Mouse (Mus musculus) granulocyte monocyte progenitor cell, adult 5-6 weeks (primary cell): ENCODE measurements around the gene Pard3. TPM values are rescaled to one million over a fixed set of nuclear protein-coding genes. Genes with fewer than 3 reads are reported as not detected.

Experiments
- ATAC-seq: replicated peaks from 2 replicates; pipeline ENCODE4 v1.8.0; 2016; ENCODE audit warnings: mild to moderate bottlenecking, moderate TSS enrichment, inconsistent platforms; ENCODE audit not compliant: poor library complexity, severe bottlenecking
- total RNA-seq, 2 experiments: library from RNA; stranded (forward) in 1 of 2; stranded (reverse) in 1 of 2; fragments of 200-712, 200-1000 nt in 1 of 2; fragments of >200 nt in 1 of 2; fragmentation: Nextera tagmentation in 1 of 2; gene quantifications; 2 replicates each; pipeline ENCODE4 v1.2.3; 2014 to 2017

Pard3 gene
- total RNA-seq, 2 experiments from 2014 or later, result not detected

DNA sequence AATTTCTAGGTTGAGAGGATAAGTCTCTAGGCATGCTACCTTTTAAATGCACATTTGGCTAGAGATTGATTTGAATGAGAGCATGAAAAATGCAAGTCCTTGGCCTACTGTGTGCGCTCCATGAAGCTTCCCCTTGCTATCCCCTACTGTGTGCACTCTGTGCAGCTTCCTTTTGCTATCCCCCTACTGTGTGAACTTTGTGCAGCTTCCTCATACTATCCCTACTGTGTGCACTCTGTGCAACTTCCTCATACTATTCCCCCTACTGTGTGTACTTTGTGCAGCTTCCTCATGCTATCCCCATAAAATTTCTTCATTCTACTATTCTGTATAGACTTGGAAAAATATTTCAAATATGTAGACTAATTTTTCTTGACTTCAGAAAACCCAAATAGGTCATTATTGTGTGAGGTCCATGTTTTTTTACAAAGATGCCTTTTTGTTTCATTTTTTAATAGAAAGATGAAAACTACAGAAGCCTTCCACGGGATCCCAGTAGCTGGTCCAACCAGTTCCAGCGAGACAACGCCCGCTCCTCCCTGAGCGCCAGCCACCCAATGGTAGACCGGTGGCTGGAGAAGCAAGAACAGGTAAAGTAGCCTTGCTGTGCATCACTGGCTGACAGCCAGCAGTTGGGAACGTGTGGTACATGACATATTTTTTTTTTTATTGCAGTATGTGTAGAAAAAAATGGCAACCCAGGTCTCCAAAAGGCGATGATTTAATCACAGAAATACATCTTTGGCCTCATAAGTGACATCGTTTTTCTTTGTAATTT, 260.1 kb downstream of the Pard3 start:
- no peak for ATAC-seq

DNA sequence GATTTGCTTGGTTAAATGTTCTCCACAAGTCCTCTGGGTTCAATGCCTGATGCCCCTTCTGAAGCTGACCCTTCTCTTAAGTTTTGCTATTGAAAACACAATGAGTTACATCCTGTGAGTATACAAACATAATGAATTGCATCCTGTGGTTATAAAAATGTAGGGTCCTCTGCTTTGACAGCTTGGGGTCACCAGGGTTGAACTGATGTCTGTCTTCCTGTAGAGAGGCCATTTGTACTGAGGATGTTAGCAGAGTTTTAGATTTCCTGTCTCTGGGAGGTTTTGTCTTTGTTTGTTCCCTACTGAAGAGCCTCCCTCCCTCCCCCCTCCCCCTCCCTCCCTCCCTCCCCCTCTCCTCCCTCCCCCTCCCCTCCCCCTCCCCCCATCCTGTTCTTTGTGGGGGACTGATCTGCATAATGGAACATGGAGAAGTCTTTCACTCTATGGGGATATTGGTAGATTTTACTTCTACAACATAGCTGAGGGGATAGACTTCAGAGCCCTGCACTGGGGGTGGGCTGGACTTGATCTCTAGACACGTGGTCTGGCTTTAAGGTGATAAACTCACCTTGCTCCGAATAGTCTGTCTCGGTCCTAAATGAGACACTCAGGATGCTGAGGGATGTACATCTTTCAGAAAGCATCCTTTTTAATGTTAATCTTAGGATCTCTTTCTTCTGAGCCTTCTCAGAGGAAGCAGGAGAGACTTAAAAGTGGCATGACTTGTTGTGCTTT, 261.3 kb downstream of the Pard3 start:
- no peak for ATAC-seq

DNA sequence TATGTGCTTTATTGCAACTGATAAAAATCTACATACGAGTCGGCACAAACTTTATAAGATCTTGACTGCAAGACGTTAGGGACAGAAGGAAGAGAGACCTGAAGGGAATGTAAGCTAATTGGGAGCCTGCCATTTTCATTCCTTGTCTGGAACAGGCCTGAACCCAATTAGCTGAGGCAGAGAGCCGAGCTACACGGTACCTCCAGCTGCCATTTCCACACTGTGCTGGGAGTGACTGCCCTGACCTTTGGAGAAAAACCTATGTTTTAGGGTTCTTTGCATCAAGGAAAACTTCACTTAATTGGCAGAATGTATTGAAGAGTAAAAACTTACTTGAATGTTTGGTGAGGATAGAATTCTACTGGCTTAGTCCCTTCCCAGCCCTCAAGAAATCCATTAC, 262.1 kb downstream of the Pard3 start:
- no peak for ATAC-seq

DNA sequence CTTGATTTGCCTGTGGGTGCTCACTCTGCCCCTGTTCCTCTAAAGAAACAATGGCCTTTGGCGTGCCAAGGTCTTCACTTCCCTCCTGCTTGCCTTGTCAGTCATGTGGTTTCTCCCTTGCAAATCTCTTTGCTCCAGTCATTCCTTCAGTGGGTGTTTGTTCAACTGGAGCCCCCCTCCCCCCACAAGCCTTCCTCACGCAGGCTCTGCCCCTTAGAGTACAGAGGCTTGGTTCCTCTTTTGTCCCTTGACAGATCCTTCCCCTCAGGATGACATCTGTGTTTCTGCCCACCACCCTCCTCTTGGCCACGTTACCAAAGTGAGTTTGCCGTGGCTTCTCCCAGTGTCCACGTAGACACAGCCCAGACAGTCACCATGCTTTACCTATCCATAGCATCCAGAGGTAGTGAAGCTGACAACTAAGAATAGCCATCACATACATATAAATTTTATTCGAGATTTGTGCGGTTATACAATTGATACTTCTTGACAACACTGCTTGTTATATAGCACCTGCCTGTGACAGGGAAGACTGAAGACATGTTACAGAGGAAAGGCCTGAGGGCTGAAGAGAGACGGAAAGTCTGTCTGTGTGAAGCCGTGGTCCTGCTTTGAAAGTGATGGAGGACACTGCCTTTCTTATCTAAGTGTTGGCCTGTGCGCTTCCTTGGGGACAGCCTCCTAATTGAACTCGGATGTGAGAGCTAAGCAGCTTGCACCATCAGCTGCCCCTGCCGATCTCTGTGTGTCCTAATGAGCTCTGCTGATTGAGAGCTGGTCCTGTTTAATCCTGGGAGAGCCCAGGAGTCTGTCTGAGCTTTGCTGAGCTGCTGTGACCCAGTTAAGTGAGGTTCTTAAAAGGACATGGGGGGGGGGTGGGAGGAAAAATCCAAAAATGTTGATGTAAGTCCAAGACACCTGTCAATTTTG, 266.8 kb downstream of the Pard3 start:
- ATAC-seq, result peak; percentile 99

DNA sequence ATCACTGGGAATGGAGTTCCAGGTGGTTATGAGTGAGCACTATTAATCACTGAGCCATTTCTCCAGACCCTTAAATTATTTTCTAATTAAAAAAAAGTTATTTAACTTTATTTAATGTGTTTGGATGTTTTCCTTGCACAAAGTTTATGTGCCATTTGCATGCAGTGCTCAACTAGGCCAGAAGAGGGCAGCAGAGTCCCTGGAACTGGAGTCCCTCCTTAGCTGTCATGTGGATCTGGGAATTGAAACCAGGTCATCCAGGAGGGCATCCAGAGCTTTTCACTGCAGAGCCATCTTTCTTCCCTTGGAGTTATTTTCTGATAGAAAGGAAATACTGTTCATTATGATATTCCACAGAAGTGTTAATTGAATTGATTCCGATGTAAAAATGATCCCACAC, 268.1 kb downstream of the Pard3 start:
- ATAC-seq, result peak; percentile 66

DNA sequence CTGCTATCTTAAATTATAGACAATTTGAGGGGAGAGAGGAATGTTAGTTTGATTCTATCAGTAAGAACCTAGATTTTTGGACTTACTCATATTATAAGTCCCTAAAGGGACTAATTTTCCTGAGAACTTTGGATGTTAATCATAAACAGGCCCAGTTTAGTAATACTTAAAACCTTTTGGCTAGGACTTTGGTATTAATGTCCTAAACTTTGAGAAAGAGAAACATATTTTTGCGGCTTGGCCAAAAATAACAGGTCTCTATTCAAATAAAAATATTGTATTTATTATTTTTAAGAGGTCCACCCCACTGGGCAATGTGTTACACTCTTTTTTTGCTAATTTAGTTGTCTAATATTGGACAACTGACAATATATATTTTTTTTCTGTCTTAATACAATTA, 271.5 kb downstream of the Pard3 start:
- ATAC-seq, result no peak

DNA sequence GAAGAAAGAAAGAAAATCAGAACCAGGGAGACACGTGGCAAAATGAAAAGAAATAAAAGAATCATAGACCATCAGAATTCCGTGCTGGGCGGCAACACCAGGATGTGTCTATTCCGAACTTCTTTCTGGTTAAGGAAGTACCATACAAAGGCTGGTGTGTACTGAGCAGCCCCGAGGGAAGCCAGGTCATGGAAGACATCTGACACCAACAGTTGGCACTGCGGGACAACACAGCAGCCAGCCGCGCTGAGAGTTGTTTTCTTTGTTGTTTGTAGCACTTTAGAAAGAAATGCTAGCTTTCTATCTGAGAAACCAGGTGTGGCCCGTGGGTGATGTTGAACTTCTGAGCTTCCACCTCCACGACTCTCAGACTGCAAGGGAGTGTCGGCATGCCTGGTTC, 274.5 kb downstream of the Pard3 start:
- no peak for ATAC-seq

DNA sequence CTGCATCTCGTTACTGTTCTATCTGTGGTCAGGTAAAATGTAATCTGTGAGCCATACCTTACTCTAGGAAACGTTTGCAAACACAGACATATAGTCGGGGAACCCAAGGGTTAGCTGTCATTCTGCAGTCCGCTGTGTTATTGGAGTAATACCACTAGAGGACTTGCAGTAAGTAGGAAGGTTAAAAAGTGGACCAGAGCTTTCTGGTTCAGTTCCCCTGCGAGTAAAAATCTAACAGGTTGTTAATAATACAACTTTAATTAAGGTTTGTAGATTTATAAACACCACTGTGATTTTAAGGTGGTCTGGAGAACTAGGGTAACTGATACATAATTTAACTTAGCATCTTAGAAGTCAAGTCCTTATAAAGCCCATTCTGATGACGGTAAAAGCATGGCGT, 277.4 kb downstream of the Pard3 start:
- ATAC-seq, result no peak

DNA sequence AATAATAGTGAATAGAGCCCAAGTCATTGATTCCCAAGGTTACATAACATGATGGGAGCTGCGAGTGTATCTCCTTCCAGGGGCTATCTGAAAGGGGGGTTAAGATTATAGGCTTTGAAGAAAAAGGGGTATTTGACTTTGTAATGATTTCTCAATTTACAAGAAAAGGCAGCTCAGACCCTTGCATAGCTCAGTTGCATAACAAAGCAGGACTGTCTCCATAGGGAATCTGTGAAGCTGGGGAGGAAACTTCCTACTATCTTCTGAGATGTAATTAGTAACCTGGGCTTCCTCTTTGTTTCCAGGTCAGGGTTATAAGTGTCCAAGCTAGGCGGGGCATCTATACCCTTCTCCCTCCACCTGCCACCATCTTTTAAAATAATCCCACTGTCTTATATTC, 279.4 kb downstream of the Pard3 start:
- no peak for ATAC-seq

DNA sequence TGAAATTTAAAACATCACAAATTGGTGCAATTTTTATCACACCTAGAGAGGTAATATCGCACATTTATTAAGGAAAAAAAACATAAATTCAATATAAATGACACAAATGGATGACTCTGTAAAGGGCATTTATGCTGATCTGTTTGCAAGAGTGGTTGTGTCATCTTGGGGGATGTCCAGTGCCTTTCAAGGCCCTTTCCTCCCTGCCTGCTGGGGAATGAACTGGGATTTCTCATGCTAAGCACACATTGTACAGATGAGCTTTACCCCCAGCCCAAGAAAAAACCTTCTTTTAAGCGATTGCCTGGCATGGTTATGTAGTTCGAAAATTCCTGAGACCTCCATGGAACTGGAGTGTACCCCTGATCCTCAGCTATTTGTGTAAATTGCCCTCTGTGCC, 280.7 kb downstream of the Pard3 start:
- no peak for ATAC-seq

DNA sequence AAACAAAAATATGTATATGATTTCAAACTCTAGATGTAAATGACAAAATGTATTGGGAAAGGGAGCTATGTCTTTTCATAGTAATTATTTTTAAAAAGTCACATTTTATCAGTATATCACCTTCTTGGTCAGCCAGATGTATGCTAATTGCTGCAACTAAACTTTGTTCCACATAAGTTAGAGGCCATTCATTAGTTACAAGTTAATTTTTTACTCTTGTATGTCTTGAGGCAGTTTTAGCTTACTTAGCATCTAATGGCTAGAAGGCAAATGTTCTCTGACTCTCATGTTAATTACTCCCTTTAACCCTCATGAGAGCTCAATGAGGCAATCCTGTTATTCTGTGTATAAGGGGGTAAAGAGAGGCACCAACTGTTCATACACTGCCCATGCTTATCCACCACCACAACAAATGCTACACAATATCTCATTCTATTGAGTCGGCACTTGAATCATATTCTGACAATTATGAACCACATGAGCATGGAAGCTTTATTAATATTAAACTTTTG, 282.3 kb downstream of the Pard3 start:
- no peak for ATAC-seq

DNA sequence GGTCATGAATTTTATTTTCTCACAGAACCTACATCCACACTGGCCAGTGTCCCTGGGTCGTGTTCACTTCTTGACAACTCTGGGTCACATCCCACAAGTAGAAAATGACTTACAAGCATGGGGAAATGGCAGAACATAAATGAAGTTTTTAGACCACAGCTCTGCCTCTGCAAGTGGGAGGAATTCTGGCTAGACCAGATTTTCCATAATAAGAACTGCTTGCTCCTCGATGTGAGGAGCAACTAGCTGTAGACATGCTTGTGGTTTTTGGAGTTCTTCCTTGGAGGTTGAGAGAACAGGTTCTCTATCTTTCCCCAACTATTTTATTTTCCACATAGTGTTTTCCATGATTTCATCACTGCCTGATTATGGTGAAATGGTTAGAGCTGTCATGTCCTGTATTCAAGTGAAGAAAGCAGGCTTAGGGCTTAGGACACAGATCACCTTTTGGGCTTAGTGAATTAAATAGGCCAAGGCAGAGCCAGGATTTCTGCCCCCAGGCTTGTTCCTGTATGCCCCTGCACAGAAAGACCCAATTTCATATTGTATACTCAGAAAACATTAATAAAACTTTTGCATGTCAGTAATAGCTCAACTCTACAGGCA, 284.3 kb downstream of the Pard3 start:
- no peak for ATAC-seq

DNA sequence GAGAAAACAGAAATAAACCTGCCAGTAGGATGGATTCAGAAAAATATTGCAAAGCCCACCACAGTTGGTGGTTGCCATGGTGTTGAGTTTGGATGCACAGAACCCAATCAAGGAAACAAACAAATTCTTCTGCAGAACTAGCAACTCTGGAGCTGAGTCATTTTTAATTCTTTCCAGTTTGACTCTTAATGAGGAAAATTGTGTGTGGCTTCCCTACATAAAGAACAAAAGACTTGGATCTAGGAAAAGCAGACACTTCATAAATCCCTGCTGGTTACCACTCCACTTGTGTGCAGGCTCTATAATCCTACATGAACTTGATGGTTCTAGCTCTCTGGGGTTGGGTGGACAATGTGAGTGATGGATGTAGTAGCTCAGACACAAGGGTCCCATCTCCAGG, 298.1 kb downstream of the Pard3 start:
- no peak for ATAC-seq

DNA sequence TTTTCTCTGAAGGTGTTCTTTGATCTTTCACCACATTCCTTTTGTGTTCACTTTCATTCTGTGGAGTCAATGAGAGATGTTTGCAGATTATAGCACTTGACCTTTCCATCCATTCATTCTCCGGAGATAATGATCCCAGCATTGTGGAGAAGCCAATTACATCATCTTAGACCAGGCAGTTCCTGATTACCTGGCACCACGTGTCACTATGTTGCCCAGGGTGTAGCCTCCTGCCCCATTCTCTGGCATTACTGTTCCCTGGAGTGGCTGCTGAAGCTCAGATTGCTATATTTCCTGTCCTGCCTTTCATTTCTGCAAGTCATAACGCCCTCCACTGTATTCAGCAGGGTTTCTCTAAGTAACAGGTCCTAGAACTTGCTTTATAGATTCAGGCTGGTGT, 304.7 kb downstream of the Pard3 start:
- ATAC-seq, result no peak

DNA sequence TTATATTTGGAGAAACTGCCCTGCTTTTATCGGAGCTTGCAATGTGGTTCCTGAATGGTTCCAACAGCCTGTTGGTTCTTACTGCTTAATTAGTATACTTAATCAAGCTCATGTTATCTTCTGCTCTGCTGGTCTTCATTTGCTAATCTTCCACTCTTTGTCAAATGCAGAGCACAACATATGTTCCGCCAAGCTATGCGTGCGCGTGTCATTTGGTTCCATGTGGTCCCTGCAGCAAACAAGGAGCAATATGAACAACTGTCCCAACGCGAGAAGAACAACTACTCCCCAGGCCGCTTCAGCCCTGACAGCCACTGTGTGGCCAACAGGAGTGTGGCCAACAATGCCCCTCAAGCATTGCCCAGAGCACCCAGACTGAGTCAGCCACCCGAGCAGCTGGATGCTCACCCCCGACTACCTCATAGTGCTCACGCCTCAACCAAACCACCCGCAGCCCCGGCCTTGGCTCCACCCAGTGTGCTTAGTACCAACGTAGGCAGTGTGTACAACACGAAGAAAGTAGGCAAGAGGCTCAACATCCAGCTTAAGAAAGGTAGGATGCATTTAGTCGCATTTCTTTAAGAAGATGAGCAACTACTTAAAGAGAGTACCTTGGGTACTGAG, 307.7 kb downstream of the Pard3 start:
- no peak for ATAC-seq

DNA sequence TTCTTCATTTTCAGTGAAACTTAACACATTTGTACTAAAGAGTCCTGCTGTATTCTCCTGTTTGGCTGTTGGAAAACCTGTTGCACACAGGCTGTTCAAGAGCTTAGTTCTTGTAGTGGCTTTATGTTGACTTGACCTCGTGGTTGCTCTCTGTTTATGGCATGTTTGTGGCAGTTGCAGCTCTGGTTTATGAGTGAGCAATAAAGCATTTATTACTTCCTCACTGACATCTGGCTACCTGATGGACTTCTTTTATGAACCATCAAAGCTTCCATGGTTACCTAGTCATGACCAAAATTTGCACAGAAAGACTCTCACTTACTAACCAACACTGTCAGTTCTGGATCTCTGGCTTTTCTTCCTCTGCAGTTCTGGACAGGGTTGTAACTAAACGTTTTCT, 314.1 kb downstream of the Pard3 start:
- ATAC-seq, result no peak

DNA sequence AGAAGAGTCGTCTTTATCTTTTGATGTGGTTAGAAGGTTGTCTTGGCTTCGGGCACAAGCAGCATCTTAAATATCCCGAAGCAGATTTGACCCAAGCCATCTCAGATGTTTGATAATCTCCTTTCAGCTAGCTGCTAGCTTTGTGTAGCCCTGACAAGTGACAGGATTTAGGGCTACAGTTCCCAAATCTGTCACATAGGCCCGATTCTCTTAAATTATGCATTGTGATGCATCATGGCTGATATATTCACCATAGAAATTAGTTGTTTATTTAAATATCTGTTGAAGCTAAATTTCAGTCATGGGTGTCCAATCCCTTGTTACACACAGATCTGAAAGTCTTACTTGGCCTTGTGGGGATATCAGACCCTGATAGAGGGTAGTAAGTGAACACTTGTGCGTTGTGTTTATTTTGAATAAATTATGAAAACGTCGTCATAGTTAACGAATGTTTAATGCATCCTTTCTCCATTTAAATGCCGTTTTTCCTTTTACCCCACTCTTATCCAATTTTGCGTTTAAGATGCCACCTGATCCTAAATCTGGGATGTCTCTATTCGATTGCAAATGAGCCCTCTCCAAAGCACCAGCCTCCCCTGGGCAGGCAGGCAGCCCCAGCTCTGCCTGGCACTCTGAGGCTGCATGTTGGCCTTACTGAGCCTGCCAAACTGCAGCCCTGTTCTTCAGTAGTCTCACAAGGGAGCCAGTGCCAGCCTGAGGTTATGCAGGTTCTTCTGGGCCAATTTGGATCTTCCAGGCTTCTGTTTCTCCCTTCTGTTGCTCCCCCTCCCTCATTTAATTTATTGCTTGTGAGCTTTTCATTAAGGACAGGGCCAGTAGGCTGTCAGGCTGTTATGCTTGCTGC, 315.5 kb downstream of the Pard3 start:
- no peak for ATAC-seq

DNA sequence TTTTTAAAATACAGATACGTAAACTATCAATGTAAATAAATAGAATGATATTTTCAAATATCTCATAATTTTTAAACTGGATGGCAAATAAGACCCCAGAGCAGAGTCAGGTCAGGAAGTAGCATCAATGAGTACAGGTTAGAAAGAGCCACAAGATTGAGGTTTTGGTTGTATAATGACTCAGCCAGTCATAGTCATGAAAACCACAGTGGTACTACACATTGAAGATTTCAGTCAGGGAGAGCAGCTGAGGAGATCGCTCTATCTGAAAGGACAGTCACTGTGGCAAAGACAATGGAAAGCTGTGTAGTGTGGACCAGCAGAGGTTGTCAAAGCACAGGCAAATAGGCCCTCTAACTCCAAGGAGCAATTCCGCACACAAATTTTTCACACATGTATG, 317.6 kb downstream of the Pard3 start:
- ATAC-seq, result no peak

DNA sequence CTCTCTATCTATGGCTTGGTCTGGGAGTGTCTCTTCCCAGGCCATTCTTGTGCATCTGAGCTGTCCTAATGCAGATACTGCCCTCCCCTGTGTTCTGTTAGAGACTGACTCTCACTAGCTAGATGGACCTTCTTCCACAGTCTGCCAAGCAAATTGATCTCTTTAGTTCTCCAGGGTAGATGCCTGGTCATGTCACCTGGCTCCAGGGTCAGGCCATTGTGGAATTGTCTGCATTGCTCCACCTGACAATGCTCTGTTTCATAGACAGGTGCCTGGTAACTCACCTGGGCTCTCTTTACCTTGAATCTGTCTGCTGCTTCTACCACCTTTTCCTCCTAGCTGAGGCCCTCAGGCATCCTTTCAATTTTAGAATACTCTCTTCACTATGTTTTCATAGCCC, 329.0 kb downstream of the Pard3 start:
- no peak for ATAC-seq
